Comparison of ENCODE assay signal across 13 mouse cellular contexts in the genomic region with DNA sequence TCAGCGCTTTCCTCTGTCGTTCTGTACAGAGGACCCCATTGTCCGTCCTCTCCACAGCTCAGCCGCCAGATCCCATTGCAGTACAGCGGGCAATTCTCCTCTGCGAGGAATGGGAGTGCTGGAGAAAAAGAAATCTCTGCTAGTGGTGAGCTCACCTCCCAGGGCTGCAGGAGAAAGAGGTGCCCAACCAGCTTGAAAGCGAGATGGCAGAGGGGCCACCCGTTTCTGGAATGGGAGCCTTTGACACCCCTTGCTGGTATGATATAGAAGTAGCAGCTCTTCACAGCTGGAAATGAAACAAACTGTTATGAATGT.
A peak's percentile ranks its signal among the peaks of the same experiment; 100 is the strongest.
DNase-seq lines count a peak whose midpoint lies in the region; ATAC-seq and TF ChIP-seq lines count a peak whose summit lies in the region.
"Had no signal": no experiment of that assay in that cellular context is flagged by ENCODE, and none has a peak within 500 bp of the region (broad histone marks: within the 10 kb centered on the region; RNA-seq: fewer than 3 reads in every experiment).

No protein-coding gene starts in this region.

- H3K27me3 ChIP-seq in kidney, embryonic 15.5 days, result no peaks in the 10 kb centered on the region
- no peaks in the 10 kb centered on the region for H3K27me3 ChIP-seq in forebrain, postnatal 0 days (ENCODE audit: insufficient read depth, low read length)
- H3K27me3 ChIP-seq in midbrain, embryonic 14.5 days (ENCODE audit: control insufficient read depth, insufficient read depth, low read length), result no peaks in the 10 kb centered on the region
- H3K27me3 ChIP-seq: CH12.LX had no signal

- WGBS in kidney, embryonic 15.5 days, result 47% methylated on average over 8 of the region's 8 CpGs
- WGBS in forebrain, postnatal 0 days, result 24% methylated on average over 8 of the region's 8 CpGs
- 46% methylated on average over 8 of the region's 8 CpGs for WGBS in midbrain, embryonic 14.5 days

- peak overlapping the region; percentile 79 for H3K27ac ChIP-seq in kidney, embryonic 15.5 days
- peak overlapping the region; percentile 59 for H3K27ac ChIP-seq in cortical plate, adult 2 months (ENCODE audit: insufficient read depth, low read length)
- 0 out of 2 replicates have a peak overlapping the region, but pooled peaks have one; percentile 21 for H3K27ac ChIP-seq in forebrain, postnatal 0 days (ENCODE audit: low read depth, low read length)
- H3K27ac ChIP-seq in midbrain, embryonic 14.5 days (replicated peaks; ENCODE audit: low read depth, low read length), result peak overlapping the region; percentile 60
- H3K27ac ChIP-seq: macrophage had no signal

- peaks cover 18% of the 10 kb centered on the region for H3K4me1 ChIP-seq in kidney, embryonic 15.5 days
- H3K4me1 ChIP-seq in cortical plate, adult 2 months (ENCODE audit: control insufficient read depth, insufficient read depth, low read length), result no peaks in the 10 kb centered on the region
- peaks cover 7% of the 10 kb centered on the region; the same call in 1 of the 2 replicates for H3K4me1 ChIP-seq in forebrain, postnatal 0 days (ENCODE audit: insufficient read depth)
- H3K4me1 ChIP-seq in midbrain, embryonic 14.5 days (ENCODE audit: control insufficient read depth, insufficient read depth, low read length), result peaks cover 7% of the 10 kb centered on the region; the same call in 1 of the 2 replicates

- no peaks in the 10 kb centered on the region for H3K36me3 ChIP-seq in kidney, embryonic 15.5 days
- no peaks in the 10 kb centered on the region for H3K36me3 ChIP-seq in forebrain, postnatal 0 days (ENCODE audit: insufficient read depth)
- H3K36me3 ChIP-seq in midbrain, embryonic 14.5 days (ENCODE audit: control insufficient read depth, insufficient read depth, low read length), result no peaks in the 10 kb centered on the region

- H3K4me2 ChIP-seq in kidney, embryonic 15.5 days, result peak overlapping the region; percentile 1; the same call in 1 of the 2 replicates
- H3K4me2 ChIP-seq in forebrain, postnatal 0 days (ENCODE audit: low read depth), result no peak overlapping the region
- no peak overlapping the region for H3K4me2 ChIP-seq in midbrain, embryonic 14.5 days (ENCODE audit: low read length)

- no peak overlapping the region for H3K9ac ChIP-seq in kidney, embryonic 15.5 days
- H3K9ac ChIP-seq in forebrain, postnatal 0 days, result no peak overlapping the region
- no peak overlapping the region for H3K9ac ChIP-seq in midbrain, embryonic 14.5 days (replicated peaks; ENCODE audit: low read length)

- H3K9me3 ChIP-seq in kidney, embryonic 15.5 days (replicated peaks), result no peaks in the 10 kb centered on the region
- H3K9me3 ChIP-seq in forebrain, postnatal 0 days (ENCODE audit: low read length), result no peaks in the 10 kb centered on the region
- no peaks in the 10 kb centered on the region for H3K9me3 ChIP-seq in midbrain, embryonic 14.5 days (ENCODE audit: control insufficient read depth, low read length)

- DNase-seq in kidney, adult 9 months, result no peak
- DNase-seq in forebrain, postnatal 0 days, result no peak
- DNase-seq in midbrain, embryonic 14.5 days, result peak; percentile 25
- no peak for DNase-seq in urinary bladder, postnatal 36 days (ENCODE audit: low spot score in 2 of 2)
- DNase-seq in cerebellum, adult 11 months, result no peak
- DNase-seq in thymus, adult 18-20 months, result no peak
- DNase-seq: adrenal gland, adult 8-10 months; gastrocnemius, postnatal 25 days; spleen, adult 18-20 months had no signal

- H3K4me3 ChIP-seq in kidney, embryonic 15.5 days (replicated peaks), result no peak overlapping the region
- H3K4me3 ChIP-seq in cortical plate, adult 2 months (ENCODE audit: insufficient read depth, low read length), result no peak overlapping the region
- H3K4me3 ChIP-seq in forebrain, postnatal 0 days (ENCODE audit: low read depth, low read length), result no peak overlapping the region
- no peak overlapping the region for H3K4me3 ChIP-seq in midbrain, embryonic 14.5 days (replicated peaks; ENCODE audit: low read depth, low read length)

- TF ChIP-seq CTCF in cortical plate, adult 2 months (IDR thresholded peaks at IDR 0.05; ENCODE audit: extremely low read depth, insufficient read depth, low read length), result no peak
- no peak for TF ChIP-seq CTCF in forebrain, postnatal 0 days (IDR thresholded peaks at IDR 0.05; ENCODE audit: low read depth)

- ATAC-seq in kidney, embryonic 15.5 days (replicated peaks; ENCODE audit: low FRiP score), result 0 out of 2 replicates have a peak, but pooled peaks have one; percentile 55
- peak; percentile 58 for ATAC-seq in forebrain, postnatal 0 days
- ATAC-seq in midbrain, embryonic 14.5 days (ENCODE audit: low FRiP score, low TSS enrichment), result no peak

- no peak for TF ChIP-seq POLR2A in cortical plate, adult 2 months (IDR thresholded peaks at IDR 0.05; ENCODE audit: extremely low read depth, insufficient read depth, low read length)

Comparison
In these comparisons a context has a peak if more than half of its experiments do, and no peak if none do; other contexts are left out.
1. H3K27ac ChIP-seq: peak in every context shown above with its lines; median percentile 79 in kidney, embryonic 15.5 days; 60 in midbrain, embryonic 14.5 days; 59 in cortical plate, adult 2 months; 21 in forebrain, postnatal 0 days.